Comparison of ENCODE assay signal across 16 mouse cellular contexts in genomic region chr4:53174906-53175305, GRCm38 (mm10).
"Had no signal": no experiment of that assay in that cellular context is flagged by ENCODE, and none has a peak within 500 bp of the region (broad histone marks: within the 10 kb centered on the region; RNA-seq: fewer than 3 reads in every experiment).

No protein-coding gene starts in this region.

- H3K4me2 ChIP-seq: liver, embryonic 11.5 days; liver, embryonic 13.5 days; liver, embryonic 15.5 days; midbrain, embryonic 11.5 days; midbrain, embryonic 13.5 days; midbrain, embryonic 15.5 days; neural tube, embryonic 12.5 days; stomach, embryonic 15.5 days had no signal

- H3K9ac ChIP-seq: liver, embryonic 13.5 days; liver, embryonic 15.5 days; liver, postnatal 0 days; midbrain, embryonic 13.5 days; midbrain, embryonic 15.5 days; neural tube, embryonic 12.5 days; stomach, embryonic 15.5 days had no signal

- H3K27ac ChIP-seq: liver, embryonic 13.5 days; liver, embryonic 15.5 days; macrophage; midbrain, embryonic 13.5 days; midbrain, embryonic 15.5 days; neural tube, embryonic 12.5 days; stomach, embryonic 15.5 days; stomach, postnatal 0 days had no signal

- H3K27me3 ChIP-seq: liver, embryonic 13.5 days; liver, embryonic 15.5 days; midbrain, embryonic 13.5 days; midbrain, embryonic 15.5 days; neural tube, embryonic 12.5 days; stomach, embryonic 15.5 days had no signal

- ATAC-seq: liver, postnatal 0 days; midbrain, embryonic 13.5 days; midbrain, embryonic 15.5 days had no signal

- H3K36me3 ChIP-seq: liver, embryonic 13.5 days; liver, embryonic 15.5 days; midbrain, embryonic 13.5 days; midbrain, embryonic 15.5 days; neural tube, embryonic 12.5 days; stomach, embryonic 15.5 days had no signal

- H3K9me3 ChIP-seq: liver, embryonic 13.5 days; liver, embryonic 15.5 days; midbrain, embryonic 13.5 days; midbrain, embryonic 15.5 days; neural tube, embryonic 12.5 days; stomach, embryonic 15.5 days had no signal

- DNase-seq: liver, embryonic 13.5 days; liver, postnatal 0 days; lung, postnatal 10 days; right cerebral cortex, postnatal 14 days; thymus, adult 2 months; thymus, postnatal 36 days had no signal

- H3K4me3 ChIP-seq: liver, embryonic 13.5 days; liver, embryonic 15.5 days; megakaryocyte, embryonic 14.5 days; midbrain, embryonic 13.5 days; midbrain, embryonic 15.5 days; neural tube, embryonic 12.5 days; stomach, embryonic 15.5 days had no signal

- H3K4me1 ChIP-seq: liver, embryonic 13.5 days; liver, embryonic 15.5 days; megakaryocyte, embryonic 14.5 days; midbrain, embryonic 13.5 days; neural tube, embryonic 12.5 days; stomach, embryonic 15.5 days had no signal
